Mouse (Mus musculus) forebrain, embryonic 11.5 days (tissue): Measurements from ENCODE around the gene Dpm3. TPM values are rescaled to one million over a fixed set of nuclear protein-coding genes. Genes with fewer than 3 reads are reported as not detected.

Experiments
- ATAC-seq: fragments of 200-750 bp; cut with Nextera tagmentation; replicated peaks from 2 replicates; pipeline ENCODE4 v1.8.0; 2017; ENCODE audit warnings: moderate TSS enrichment; ENCODE audit not compliant: low FRiP score
- DNase-seq: peaks from one replicate; pipeline ENCODE4 v3.0.0-alpha.2; 2017; ENCODE audit warnings: low spot score
- H3K27ac ChIP-seq: fragments of 300-500 bp; sonication (generic); 2 replicates; pipeline ENCODE4 v1.5.1; 2014; ENCODE audit warnings: low read depth, low read length
- H3K27me3 ChIP-seq: fragments of 300-500 bp; sonication (generic); 2 replicates; pipeline ENCODE4 v1.6.1; 2014; ENCODE audit warnings: mild to moderate bottlenecking, low read length, mixed read lengths; ENCODE audit not compliant: control insufficient read depth, insufficient read depth
- H3K36me3 ChIP-seq: fragments of 300-500 bp; sonication (generic); 2 replicates; pipeline ENCODE4 v1.6.1; 2014; ENCODE audit warnings: mild to moderate bottlenecking, low read length, moderate library complexity, mixed read lengths; ENCODE audit not compliant: control insufficient read depth, insufficient read depth
- H3K4me1 ChIP-seq: fragments of 300-500 bp; sonication (generic); replicated peaks from 2 replicates; pipeline ENCODE4 v1.6.1; 2014; ENCODE audit warnings: low read length, mixed read lengths; ENCODE audit not compliant: control insufficient read depth, insufficient read depth
- H3K4me2 ChIP-seq: fragments of 300-500 bp; sonication (generic); 2 replicates; pipeline ENCODE4 v1.6.1; 2014; ENCODE audit warnings: low read depth, mild to moderate bottlenecking, low read length, moderate library complexity, mixed read lengths; ENCODE audit not compliant: severe bottlenecking
- H3K4me3 ChIP-seq: fragments of 300-500 bp; sonication (generic); 2 replicates; pipeline ENCODE4 v1.5.1; 2014; ENCODE audit warnings: low read depth, low read length
- H3K9ac ChIP-seq: fragments of 300-500 bp; sonication (generic); 2 replicates; pipeline ENCODE4 v1.6.1; 2014; ENCODE audit warnings: low read length
- H3K9me3 ChIP-seq: fragments of 300-500 bp; sonication (generic); 2 replicates; pipeline ENCODE4 v1.6.1; 2016; ENCODE audit warnings: low read length, mixed read lengths; ENCODE audit not compliant: control insufficient read depth
- WGBS: fragments of 180-500 bp; shearing (Covaris S2); extraction: QIAGEN DNeasy Blood & Tissue Kit; methylation state at CpG from one replicate; pipeline ENCODE4 v1.1.7; 2014; 5-methylcytosine and 5-hydroxymethylcytosine counted together
- polyA plus RNA-seq: library from polyadenylated mRNA; unstranded; fragments of >200 nt; fragmentation: Nextera tagmentation; extraction: Ambion mirVana; gene quantifications from 2 replicates; pipeline ENCODE4 v1.2.1, GENCODE M21; 2014

The Dpm3 gene
- polyA plus RNA-seq, 1 experiment from 2014 or later: 79.0 TPM

GRCm38 (mm10) chr3:89262417-89262816, 3.3 kb downstream of the Dpm3 start:
- ATAC-seq (no peak), DNase-seq (no peak)
- Histone ChIP-seq H3K36me3 (no peaks in the 10 kb centered on the region), H3K27me3 (no peaks in the 10 kb centered on the region), H3K4me3 (no peak overlapping the region), H3K27ac (no peak overlapping the region), H3K4me2 (no peak overlapping the region), H3K9me3 (no peaks in the 10 kb centered on the region), H3K4me1 (peaks cover 5% of the 10 kb centered on the region; the same call in 1 of the 2 replicates), H3K9ac (no peak overlapping the region)
- WGBS: 75% methylated on average over 10 of the region's 10 CpGs

GRCm38 (mm10) chr3:89266439-89266893, 7.3 kb downstream of the Dpm3 start:
- DNase-seq (peak; percentile 85), ATAC-seq (peak; percentile 87)
- Histone ChIP-seq H3K9ac (peak overlapping the region; percentile 87), H3K9me3 (no peaks in the 10 kb centered on the region), H3K27me3 (no peaks in the 10 kb centered on the region), H3K27ac (no peak overlapping the region), H3K36me3 (no peaks in the 10 kb centered on the region), H3K4me3 (peak overlapping the region; percentile 72), H3K4me2 (peak overlapping the region; percentile 92), H3K4me1 (peaks cover 7% of the 10 kb centered on the region; the same call in 1 of the 2 replicates)
- WGBS: under 1% methylated on average over 20 of the region's 20 CpGs

- Histone ChIP-seq H3K4me2 (no peak overlapping the region), H3K9me3 (no peaks in the 10 kb centered on the region), H3K4me1 (peaks cover 7% of the 10 kb centered on the region; the same call in 1 of the 2 replicates), H3K27ac (no peak overlapping the region), H3K9ac (no peak overlapping the region), H3K4me3 (no peak overlapping the region), H3K36me3 (no peaks in the 10 kb centered on the region), H3K27me3 (no peaks in the 10 kb centered on the region)
- 46% methylated on average over 8 of the region's 8 CpGs for WGBS
- DNase-seq (no peak), ATAC-seq (no peak)
Observed at GRCm38 (mm10) chr3:89268916-89269315, 9.8 kb downstream of the Dpm3 start.

- Histone ChIP-seq H3K9ac (peak within 1 kb of the TSS; percentile 81), H3K36me3 (no peaks in the 10 kb centered on the region), H3K27me3 (no peaks in the 10 kb centered on the region), H3K4me1 (peaks cover 7% of the 10 kb centered on the region; the same call in 1 of the 2 replicates), H3K4me2 (peak within 1 kb of the TSS; percentile 83), H3K9me3 (no peaks in the 10 kb centered on the region), H3K4me3 (peak within 1 kb of the TSS; percentile 46), H3K27ac (no peak within 1 kb of the TSS)
- DNase-seq: peak; percentile 79
- ATAC-seq: peak; percentile 51
- WGBS: 5% methylated on average over 39 of the region's 39 CpGs
Observed at GRCm38 (mm10) chr3:89270051-89270755, 11.0 kb downstream of the Dpm3 start, which contains the start of gene Slc50a1. TSS of gene Slc50a1 (minus strand) at chr3:89270570.

GRCm38 (mm10) chr3:89270891-89271290, 11.7 kb downstream of the Dpm3 start:
- Histone ChIP-seq H3K4me3 (no peak overlapping the region), H3K9me3 (no peaks in the 10 kb centered on the region), H3K27me3 (no peaks in the 10 kb centered on the region), H3K36me3 (no peaks in the 10 kb centered on the region), H3K4me1 (peaks cover 7% of the 10 kb centered on the region; the same call in 1 of the 2 replicates), H3K9ac (peak overlapping the region; percentile 81), H3K27ac (no peak overlapping the region), H3K4me2 (peak overlapping the region; percentile 83)
- ATAC-seq (no peak), DNase-seq (peak; percentile 63)
- WGBS: 72% methylated on average over 6 of the region's 6 CpGs

GRCm38 (mm10) chr3:89271760-89272159, 12.6 kb downstream of the Dpm3 start:
- DNase-seq (no peak), ATAC-seq (no peak)
- Histone ChIP-seq H3K27ac (no peak overlapping the region), H3K9ac (no peak overlapping the region), H3K4me3 (no peak overlapping the region), H3K27me3 (peaks cover 2% of the 10 kb centered on the region; the same call in 1 of the 2 replicates), H3K4me2 (no peak overlapping the region), H3K36me3 (no peaks in the 10 kb centered on the region), H3K4me1 (peaks cover 7% of the 10 kb centered on the region; the same call in 1 of the 2 replicates), H3K9me3 (no peaks in the 10 kb centered on the region)
- 64% methylated on average over 6 of the region's 6 CpGs for WGBS

- H3K4me1 ChIP-seq: peaks cover 14% of the 10 kb centered on the region
- H3K9me3 ChIP-seq: no peaks in the 10 kb centered on the region
- whole genome bisulfite sequencing: 93% methylated on average over 13 of the region's 13 CpGs
- H3K4me2 ChIP-seq: no peak overlapping the region
- ATAC-seq (no peak), DNase-seq (no peak)
- H3K27me3 ChIP-seq: peaks cover 22% of the 10 kb centered on the region
- H3K9ac ChIP-seq: no peak overlapping the region
- no peak overlapping the region for H3K27ac ChIP-seq
- H3K4me3 ChIP-seq: no peak overlapping the region
- no peaks in the 10 kb centered on the region for H3K36me3 ChIP-seq
Observed at GRCm38 (mm10) chr3:89276061-89276460, 16.9 kb downstream of the Dpm3 start.

GRCm38 (mm10) chr3:89277281-89278021, 18.3 kb downstream of the Dpm3 start:
- 54% methylated on average over 14 of the region's 14 CpGs for WGBS
- Histone ChIP-seq H3K27ac (no peak overlapping the region), H3K4me1 (peaks cover 17% of the 10 kb centered on the region), H3K4me2 (no peak overlapping the region), H3K9me3 (no peaks in the 10 kb centered on the region), H3K27me3 (peaks cover 30% of the 10 kb centered on the region), H3K36me3 (no peaks in the 10 kb centered on the region), H3K4me3 (no peak overlapping the region), H3K9ac (no peak overlapping the region)
- no peak for ATAC-seq
- DNase-seq: no peak
